Mouse (Mus musculus): Measurements from ENCODE around the gene Pard3b.

DNA sequence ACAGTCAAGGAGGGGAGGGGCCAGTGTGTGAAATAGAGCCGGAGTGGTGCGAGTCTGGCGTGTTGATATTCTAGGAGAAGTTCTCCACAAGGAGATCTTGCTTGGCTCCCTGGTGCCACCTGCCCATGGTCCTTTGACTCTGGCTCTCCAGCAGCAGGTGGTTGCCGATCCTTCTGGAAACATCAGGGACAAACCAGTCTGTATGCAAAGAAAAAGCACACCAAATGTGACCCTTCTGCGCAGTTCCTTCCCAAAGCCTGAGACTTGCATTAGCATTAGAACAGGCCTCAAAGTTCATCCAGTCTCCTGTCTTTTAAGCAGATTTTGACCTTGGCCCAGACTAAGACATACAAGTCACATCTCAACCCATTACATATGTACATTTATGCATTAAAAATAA is 1011.9 kb downstream of the Pard3b start:
- TF ChIP-seq CTCF (IDR thresholded peaks at IDR 0.05; ENCODE audit: low read depth) = no peak
- no peak for TF ChIP-seq EP300 (IDR thresholded peaks at IDR 0.05; ENCODE audit: low read depth)
